Mouse (Mus musculus): ENCODE measurements around the gene S100a4. TPM values are rescaled to one million over a fixed set of nuclear protein-coding genes. Genes with fewer than 3 reads are reported as not detected.

S100a4 gene
- 89.2 TPM for polyA plus RNA-seq (2017; shearing (Covaris generic))

DNA sequence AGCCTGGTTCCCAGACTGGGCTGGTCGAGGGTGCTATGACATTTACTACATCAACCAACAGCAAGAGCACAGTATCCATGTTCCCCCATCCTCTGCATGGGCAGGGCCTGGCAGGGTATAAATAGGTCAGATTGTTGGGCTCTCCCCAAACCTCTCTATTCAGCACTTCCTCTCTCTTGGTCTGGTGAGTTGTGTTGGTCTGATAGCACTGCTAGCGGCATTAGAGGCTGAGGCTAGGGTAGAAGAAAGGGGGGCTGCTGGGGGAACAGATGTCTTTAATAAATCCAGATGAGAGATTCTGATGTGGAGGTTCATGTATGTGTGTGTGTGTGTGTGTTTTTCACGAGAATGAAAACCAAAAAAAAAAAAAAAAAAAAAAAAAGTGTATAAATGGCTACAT is at the start of gene S100a4:
TSS of gene S100a4 (plus strand) at position 149 of the 400 bp plus-strand sequence.

DNA sequence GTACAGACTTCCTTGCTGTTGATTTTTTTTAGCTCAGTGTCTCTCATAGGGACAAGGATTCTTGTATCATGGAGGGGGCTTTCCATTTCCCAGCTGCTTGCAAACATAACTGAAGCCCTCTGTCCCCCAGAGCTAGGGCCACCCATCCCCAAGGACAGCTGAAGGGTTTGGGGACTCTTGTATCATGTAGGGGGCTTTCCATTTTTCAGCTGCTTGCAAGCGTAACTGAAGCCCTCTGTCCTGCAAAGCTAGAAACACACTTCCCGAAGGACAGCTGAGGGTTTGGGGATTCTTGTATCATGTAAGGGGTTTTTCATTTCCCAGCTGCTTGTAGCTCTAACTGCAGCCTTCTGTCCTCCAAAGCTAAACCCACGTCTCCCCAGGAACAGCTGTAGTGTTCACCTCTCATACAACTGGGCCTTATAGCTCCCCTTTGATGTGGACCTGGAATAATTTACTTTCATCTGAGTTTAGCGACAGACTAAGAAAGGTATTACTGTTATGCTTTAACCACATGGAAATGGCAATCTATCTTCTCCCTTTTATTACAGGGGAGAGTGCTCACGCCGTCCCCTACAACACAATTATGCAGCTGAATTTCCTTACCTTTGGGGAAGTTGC is 43.5 kb upstream of the S100a4 start, which contains the start of gene S100a3:
TSS of gene S100a3 (plus strand) at position 571 of the 621 bp plus-strand sequence.

DNA sequence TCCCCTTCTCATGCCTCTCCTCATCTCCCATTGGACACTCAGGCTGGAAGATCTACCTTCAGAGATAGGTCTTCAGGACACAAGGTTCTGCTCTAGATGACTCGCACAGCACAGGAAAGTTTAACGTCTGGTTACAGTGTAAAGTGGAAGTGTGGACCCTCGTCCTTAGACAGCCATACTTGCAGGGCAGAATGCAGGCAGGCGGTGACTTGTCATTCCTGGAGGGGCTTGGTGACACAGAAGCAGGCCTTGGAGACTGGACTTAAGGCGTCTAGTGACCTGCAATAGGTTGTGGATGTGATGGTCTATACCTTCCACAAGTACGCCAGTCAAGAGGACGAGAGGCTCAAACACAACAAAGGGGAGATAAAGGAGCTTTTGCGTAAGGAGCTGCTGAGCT is 13.6 kb upstream of the S100a4 start, which contains the start of gene S100a2:
TSS of gene S100a2 (plus strand) at position 301 of the 400 bp plus-strand sequence.

DNA sequence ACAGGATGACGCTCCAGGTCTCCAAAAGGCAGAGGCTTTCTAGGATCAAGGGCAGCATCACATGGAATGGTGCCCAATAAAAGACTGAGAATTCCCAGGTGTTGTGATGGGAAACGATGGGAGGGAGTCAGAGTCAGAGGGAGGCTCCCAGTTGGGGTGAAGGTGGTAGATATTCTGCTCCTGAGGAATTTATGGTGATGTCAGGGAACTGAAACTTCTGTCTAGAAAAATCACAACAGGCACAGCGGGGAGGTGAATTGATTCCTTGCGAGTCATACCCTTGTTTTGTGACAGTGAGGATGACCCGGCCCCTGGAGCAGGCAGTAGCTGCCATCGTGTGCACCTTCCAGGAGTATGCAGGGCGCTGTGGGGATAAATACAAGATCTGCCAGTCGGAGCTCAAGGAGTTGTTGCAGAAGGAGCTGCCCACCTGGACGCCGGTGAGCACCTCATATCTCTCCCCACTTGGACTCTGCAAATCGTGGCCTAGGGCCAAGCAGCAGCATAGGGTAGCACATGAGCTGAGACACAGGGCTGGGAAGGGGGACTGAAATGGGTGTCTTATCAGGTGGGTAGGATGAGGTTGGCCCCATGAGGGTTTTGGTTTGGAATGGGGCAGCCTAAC is 2.0 kb upstream of the S100a4 start, which contains the start of gene Gm42674:
TSS of gene Gm42674 (plus strand) at position 419 of the 625 bp plus-strand sequence.

DNA sequence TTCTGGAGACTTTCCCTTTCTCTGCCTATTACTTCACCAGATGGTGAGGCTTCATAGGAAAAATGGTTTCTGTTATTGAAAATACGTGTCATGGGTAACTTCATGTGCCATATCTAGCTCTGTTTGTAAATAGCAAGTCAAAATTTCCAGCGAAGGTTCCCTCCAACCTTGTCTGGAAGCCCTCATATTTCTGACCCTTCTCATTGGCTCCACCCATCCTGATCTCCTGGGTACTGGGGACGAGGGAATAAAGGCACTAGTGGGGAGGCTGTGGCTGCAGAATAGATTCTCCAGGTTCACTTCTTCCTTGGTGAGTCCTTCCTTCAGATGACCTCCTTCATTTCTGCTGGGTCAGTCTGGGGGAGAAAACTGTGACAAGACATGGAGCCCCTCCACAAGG is 4.7 kb downstream of the S100a4 start, which contains the start of gene S100a5:
TSS of gene S100a5 (plus strand) at position 301 of the 400 bp plus-strand sequence.

DNA sequence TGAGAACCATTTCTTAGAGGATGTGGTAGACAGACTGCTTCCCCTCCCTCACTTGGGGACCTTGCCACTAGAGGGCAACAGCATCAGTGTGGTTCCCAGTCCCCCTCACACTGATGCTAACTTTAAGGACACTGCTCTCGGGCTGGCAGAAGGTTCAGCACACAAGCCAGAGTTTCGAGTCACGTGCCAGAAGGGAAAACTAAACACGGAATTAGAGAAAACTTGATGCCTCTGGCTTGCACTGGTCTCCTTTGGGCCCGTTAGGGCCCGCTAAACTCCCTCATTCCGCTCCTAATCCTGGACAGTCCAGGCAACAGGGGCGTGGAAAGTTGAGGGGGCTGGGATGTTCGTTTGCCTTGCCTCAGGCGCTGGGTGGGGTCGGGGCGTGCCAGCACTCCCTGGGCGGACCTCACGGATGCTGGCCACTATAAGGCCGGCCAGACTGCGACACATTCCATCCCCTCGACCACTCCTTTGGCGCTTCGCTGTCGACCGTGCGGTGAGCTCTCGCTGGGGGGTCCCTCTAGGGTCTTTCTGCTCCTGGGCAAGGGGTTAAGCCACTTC is 9.2 kb downstream of the S100a4 start, which contains the start of gene S100a6:
TSS of gene S100a6 (plus strand) at position 155 of the 564 bp plus-strand sequence.

DNA sequence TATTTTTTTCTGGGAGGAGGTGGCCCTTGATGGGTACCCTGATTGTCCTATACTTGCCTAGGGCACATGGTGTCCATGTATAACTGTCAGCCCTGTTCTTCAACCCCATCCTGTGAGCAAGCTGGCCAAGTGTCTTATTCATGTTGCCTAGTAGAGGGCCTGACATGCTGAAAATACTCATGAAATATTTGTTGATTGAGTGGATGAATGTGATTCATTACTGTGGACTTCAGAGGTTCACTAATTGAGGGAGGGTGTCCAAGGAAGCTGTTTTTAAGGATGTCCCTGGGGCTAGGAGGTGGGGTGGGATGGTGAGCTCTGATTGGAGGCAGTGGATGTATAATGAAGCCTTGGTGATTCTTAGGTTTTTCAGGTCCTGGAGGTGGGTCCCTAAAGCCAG is 50.1 kb downstream of the S100a4 start, which contains the start of gene S100a7a:
TSS of gene S100a7a (plus strand) at position 301 of the 400 bp plus-strand sequence.

Other genes with a start within 250 kb of the S100a4 start
- 0.49 TPM for gene Slc27a3, start 213.8 kb upstream of the S100a4 start, polyA plus RNA-seq (2017; shearing (Covaris generic))
- gene Ints3, start 170.1 kb upstream of the S100a4 start, polyA plus RNA-seq (2017; shearing (Covaris generic)) = 34.7 TPM
- not detected for gene Npr1, start 137.9 kb upstream of the S100a4 start, polyA plus RNA-seq (2017; shearing (Covaris generic))
- 102 TPM for gene Ilf2, start 127.6 kb upstream of the S100a4 start, polyA plus RNA-seq (2017; shearing (Covaris generic))
- 107 TPM for gene Snapin, start 112.7 kb upstream of the S100a4 start, polyA plus RNA-seq (2017; shearing (Covaris generic))
- 166 TPM for gene Chtop, start 94.3 kb upstream of the S100a4 start, polyA plus RNA-seq (2017; shearing (Covaris generic))
- 3.4 TPM for gene S100a1, start 89.4 kb upstream of the S100a4 start, polyA plus RNA-seq (2017; shearing (Covaris generic))
- 133 TPM for gene S100a13, start 89.3 kb upstream of the S100a4 start, polyA plus RNA-seq (2017; shearing (Covaris generic))
- not detected for gene S100a14, start 76.9 kb upstream of the S100a4 start, polyA plus RNA-seq (2017; shearing (Covaris generic))
- gene S100a16, start 66.5 kb upstream of the S100a4 start, polyA plus RNA-seq (2017; shearing (Covaris generic)) = 0.30 TPM
- 1.3 TPM for gene S100a3, start 43.2 kb upstream of the S100a4 start, polyA plus RNA-seq (2017; shearing (Covaris generic))
- 0.85 TPM for gene S100a2, start 13.5 kb upstream of the S100a4 start, polyA plus RNA-seq (2017; shearing (Covaris generic))
- gene Gm42674, start 1.9 kb upstream of the S100a4 start, polyA plus RNA-seq (2017; shearing (Covaris generic)) = not detected
- not detected for gene S100a5, start 4.8 kb downstream of the S100a4 start, polyA plus RNA-seq (2017; shearing (Covaris generic))
- 126 TPM for gene S100a6, start 9.1 kb downstream of the S100a4 start, polyA plus RNA-seq (2017; shearing (Covaris generic))
- not detected for gene S100a7a, start 50.2 kb downstream of the S100a4 start, polyA plus RNA-seq (2017; shearing (Covaris generic))
- not detected for gene S100a8, start 65.2 kb downstream of the S100a4 start, polyA plus RNA-seq (2017; shearing (Covaris generic))
- not detected for gene S100a9, start 92.0 kb downstream of the S100a4 start, polyA plus RNA-seq (2017; shearing (Covaris generic))
- not detected for gene Pglyrp4, start 123.1 kb downstream of the S100a4 start, polyA plus RNA-seq (2017; shearing (Covaris generic))
- not detected for gene Gm5849, start 174.1 kb downstream of the S100a4 start, polyA plus RNA-seq (2017; shearing (Covaris generic))